Mouse (Mus musculus) urinary bladder, postnatal 14 days (tissue): ENCODE data around the gene Eif3b.

Source experiments
- DNase-seq: peaks from one replicate; pipeline ENCODE4 v3.0.0; 2021; ENCODE audit warnings: low spot score

Gene Eif3b

DNA sequence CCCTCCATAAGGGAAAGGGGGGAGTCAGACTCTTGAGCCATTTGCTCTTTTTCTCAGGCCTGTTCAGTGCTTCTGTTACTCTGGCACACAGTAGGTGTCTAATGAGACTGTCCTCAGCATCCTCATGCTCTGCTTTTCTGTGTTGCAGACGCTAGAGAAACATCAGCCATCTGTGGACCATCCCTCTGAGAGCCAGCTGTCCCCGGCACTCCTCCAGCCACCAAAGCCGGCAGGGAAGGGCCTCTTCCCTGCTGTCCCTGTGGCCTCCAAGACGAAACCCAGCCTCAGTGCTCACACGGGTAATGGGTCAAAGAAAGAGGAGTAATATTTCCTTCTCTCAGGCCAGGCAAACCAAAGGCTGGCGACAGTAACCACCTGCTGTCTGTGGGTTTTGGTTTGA, 72.0 kb downstream of the Eif3b start:
- no peak for DNase-seq

DNA sequence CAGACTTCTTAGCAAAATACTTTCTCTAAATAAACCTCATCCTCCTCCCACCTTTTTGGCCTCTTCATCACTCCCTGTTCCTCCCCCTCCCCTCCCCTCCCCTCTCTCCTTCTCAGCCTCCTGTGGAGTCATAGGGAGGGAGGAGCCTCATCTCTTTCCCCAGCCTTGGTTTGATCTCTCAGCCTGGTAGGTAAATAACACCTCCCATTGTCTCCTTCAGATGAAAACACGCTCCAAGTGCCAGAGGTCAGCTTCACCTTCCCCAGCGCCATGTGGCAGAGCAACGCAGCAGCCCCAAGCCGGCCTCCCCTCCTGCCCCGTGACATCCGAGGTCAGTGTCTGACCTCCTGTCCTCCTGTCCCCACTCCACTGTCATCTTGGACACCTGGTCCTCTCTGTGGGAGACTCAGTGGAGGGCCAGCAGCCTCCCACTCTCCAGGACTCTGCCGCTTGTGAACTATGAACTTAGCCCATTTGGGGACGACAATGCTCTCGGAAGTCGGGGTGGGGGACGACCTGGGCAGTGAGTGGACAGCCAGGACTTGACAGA, 73.6 kb downstream of the Eif3b start:
- no peak for DNase-seq
